Mouse (Mus musculus) spleen, postnatal 0 days (tissue): ENCODE measurements around the gene Kdm4b. TPM values are rescaled to one million over a fixed set of nuclear protein-coding genes. Genes with fewer than 3 reads are reported as not detected.

Source experiments
- polyA plus RNA-seq: library from polyadenylated mRNA; unstranded; fragments of >200 nt; fragmentation: Nextera tagmentation; extraction: Ambion mirVana; gene quantifications from 2 replicates; pipeline ENCODE4 v1.2.1, GENCODE M21; 2015

Gene Kdm4b
- polyA plus RNA-seq: 5.8 and 8.2 TPM in 2 replicates

DNA sequence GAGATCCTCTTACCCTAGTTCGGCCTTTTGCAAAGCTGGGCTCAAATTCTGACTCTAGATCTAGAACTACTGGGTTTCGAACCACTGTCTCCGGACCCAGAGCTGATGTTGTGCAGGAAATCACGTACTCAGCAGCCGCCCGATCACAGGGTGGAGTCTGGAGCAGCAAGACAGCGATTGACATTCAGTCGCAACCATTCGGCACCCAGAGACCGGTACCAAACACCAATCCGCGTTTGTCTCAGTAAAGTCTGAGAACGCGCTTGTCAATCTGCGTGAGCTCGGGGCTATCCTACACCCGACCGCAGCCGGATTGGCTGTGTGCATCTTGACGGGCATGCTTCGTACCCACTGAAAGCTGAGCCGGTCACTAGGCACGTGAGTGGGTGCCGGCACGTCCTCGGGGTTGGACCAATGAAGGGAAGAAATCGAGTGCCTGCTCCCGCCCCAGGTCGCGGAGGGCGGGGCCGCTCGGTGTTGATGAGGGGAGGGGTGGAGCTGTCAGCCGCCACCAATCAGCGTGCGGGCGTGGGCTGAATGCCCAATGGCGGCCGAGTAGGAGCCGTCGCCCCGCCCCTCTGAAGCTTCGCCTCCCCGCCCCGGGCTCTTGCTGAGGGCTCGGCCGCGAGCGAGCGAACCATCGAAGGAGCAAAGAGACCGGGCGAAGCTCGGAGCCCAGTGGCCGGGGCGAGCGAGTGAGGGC lies at the start of gene Kdm4b:
TSS of gene Kdm4b (plus strand) at position 613 of the 703 bp plus-strand sequence.

DNA sequence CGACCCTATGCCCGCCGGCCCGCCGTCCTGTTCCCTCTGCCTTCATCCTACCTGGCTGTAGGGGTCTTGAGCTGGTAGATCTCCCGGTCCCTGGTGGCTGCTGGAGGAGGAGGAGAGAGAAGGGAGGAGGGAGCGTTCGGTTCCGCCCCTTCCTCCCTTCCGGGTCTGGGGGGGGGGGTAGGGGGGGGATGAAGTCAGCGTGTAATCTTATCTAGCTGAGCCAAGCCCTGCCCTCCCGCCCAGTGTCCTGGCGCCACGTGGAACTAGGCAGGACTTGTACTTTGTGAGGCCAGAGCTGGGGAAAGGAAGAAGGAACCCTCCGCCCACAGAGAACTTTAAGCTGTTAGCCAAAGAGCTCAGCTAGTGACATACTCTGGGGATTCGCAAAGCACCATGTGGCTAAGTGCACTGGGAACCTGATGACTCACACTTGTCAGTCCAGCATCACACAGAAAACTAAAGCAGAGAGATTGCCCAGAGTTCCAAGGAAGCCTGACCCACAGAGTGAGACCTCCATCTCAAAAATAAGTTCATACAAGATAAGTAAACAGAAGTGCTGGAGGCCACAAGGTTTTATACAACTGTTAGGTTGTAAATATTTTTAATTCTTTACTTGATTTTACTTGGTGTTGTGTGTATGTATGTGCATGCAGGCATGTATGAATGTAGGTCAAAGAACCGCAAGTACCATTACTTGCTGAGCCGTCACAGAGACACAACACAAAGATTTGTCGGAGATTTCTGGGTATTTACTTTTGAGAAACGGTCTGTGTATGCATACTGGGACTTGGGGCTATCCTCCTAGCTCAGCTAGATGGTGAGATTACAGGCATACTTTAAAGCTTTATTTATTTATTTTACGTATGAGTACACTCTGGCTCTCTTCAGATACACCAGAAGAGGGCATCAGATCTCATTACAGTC lies 49.0 kb upstream of the Kdm4b start, which contains the start of gene Ticam1:
TSS of gene Ticam1 (minus strand) at position 144 of the 924 bp plus-strand sequence.

DNA sequence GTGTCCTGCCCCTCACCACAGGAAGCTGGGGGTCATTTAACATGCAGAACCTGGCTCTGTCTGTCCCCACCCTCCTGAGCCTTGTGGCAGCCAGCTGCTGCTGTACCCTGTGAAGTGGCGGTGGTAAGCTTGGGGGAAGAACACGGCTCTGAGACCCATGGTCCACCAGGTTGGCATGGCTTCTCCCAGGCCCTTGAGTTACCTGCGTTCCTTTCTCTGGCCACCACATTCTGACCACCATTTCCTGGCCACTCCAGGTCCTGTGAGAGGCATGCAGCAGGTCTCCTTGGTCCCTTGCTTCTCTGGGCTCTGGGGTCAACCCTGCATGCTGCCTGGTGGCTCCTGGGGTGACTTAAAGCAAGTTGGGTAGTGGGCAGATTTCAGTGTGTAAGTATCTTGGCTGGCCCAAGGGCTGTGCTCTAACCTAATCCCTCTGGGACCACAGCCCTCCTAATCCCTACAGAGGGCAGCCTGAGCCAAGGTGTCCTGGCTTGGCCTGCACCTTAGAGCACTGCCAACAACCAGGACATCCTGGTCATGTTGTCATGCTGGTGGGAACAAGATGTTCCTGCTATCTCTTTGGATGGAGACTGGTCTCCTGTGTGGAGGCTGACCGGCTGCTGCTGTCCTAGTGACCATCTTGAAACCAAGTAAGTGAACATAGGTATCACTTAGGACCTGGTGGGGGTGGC lies 33.2 kb upstream of the Kdm4b start, which contains the start of gene Plin3:
TSS of gene Plin3 (minus strand) at position 343 of the 692 bp plus-strand sequence.

DNA sequence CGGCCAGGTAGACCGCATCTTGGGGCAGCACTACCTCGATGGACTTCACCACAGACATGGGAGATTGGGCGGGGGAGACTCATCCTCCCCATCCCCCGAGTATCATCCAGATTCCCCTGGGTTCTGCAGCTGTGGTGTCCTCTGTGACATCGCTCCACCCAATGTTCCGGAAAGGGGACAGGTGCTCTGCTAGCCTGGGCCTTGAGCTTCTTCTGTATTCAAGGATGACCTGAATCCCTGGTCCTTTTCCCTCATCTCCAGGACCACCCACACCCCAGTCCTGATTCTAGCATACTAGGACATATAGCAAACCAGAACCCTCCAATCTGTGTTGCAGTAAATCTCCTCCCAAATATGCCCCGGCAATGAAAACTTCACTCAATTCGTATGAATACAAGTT lies 25.7 kb upstream of the Kdm4b start, which contains the start of gene Arrdc5:
TSS of gene Arrdc5 (minus strand) at position 101 of the 400 bp plus-strand sequence.

DNA sequence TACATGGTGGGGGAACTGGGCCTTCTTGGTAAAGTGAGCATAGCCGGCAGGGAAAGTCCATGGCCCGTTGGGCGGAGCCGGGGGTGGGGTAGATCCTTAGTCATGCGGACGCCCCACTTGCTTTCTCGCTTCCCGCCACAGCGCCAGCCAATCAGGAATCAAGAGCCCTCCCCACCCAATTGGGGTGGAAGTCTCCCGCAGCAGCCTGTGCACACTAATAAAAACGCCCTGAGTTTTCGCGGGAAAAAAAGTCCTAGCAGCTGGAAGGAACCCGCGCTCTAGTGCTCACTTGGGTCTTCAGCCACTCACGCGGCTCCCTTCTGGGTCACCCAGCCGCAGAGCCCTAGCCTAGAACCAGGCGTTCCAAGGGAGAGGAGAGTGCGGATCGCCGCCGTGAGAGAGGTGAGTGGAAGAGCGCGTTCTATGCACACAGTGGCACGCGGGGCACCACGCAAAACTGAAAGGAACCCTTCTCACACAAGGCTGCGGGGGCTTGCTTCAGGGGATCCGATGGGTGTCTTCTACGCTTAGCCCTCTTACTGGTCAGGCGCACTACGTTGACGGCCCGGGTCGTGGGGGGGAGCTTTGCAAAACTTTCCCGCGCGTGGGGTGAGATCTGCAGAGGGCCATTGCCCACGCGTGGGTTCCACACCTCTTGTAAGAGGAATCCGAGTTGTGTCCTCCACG lies 22.6 kb upstream of the Kdm4b start, which contains the start of gene Uhrf1:
TSS of gene Uhrf1 (plus strand) at position 162 of the 687 bp plus-strand sequence.

Other genes starting within 250 kb of the Kdm4b start
- gene Hdgfl2, start 246.4 kb upstream of the Kdm4b start, polyA plus RNA-seq: 54.4 and 62.0 TPM in 2 replicates
- 0.06 and 0.11 TPM in 2 replicates for gene Plin4, start 216.3 kb upstream of the Kdm4b start, polyA plus RNA-seq
- gene Plin5, start 208.5 kb upstream of the Kdm4b start, polyA plus RNA-seq: 0.19 and 0.33 TPM in 2 replicates
- 69.0 and 83.3 TPM in 2 replicates for gene Lrg1, start 204.1 kb upstream of the Kdm4b start, polyA plus RNA-seq
- 1.6 and 1.8 TPM in 2 replicates for gene Sema6b, start 185.7 kb upstream of the Kdm4b start, polyA plus RNA-seq
- gene Tnfaip8l1, start 163.6 kb upstream of the Kdm4b start, polyA plus RNA-seq: 6.0 and 8.1 TPM in 2 replicates
- 42.6 and 43.0 TPM in 2 replicates for gene Mydgf, start 142.1 kb upstream of the Kdm4b start, polyA plus RNA-seq
- gene Dpp9, start 107.2 kb upstream of the Kdm4b start, polyA plus RNA-seq: 12.8 and 13.9 TPM in 2 replicates
- 6.2 and 6.8 TPM in 2 replicates for gene Fem1a, start 69.3 kb upstream of the Kdm4b start, polyA plus RNA-seq
- gene Ticam1, start 49.3 kb upstream of the Kdm4b start, polyA plus RNA-seq: 2.2 and 2.4 TPM in 2 replicates
- gene Plin3, start 33.2 kb upstream of the Kdm4b start, polyA plus RNA-seq: 19.3 and 25.7 TPM in 2 replicates
- gene Arrdc5, start 25.8 kb upstream of the Kdm4b start, polyA plus RNA-seq: not detected in 2 replicates
- gene Uhrf1, start 22.7 kb upstream of the Kdm4b start, polyA plus RNA-seq: 104 and 118 TPM in 2 replicates
- 13.2 and 17.0 TPM in 2 replicates for gene Ptprs, start 150.4 kb downstream of the Kdm4b start, polyA plus RNA-seq
- gene Znrf4, start 186.4 kb downstream of the Kdm4b start, polyA plus RNA-seq: not detected in 2 replicates
- gene Gm20219, start 228.3 kb downstream of the Kdm4b start, polyA plus RNA-seq: 0.28 and 0.56 TPM in 2 replicates